Mouse (Mus musculus) lung, postnatal 10 days (tissue): ENCODE data around the gene Pdlim7.
A peak's percentile ranks its signal among the peaks of the same experiment; 100 is the strongest.

ENCODE experiments used
- DNase-seq: peaks from one replicate; pipeline ENCODE4 v3.0.0; 2021

Pdlim7 gene

GRCm38 (mm10) chr13:55464027-55464884 is 49.2 kb downstream of the Pdlim7 start, which contains the start of gene Prr7:
Gene Prr7, plus strand, starts transcription at chr13:55464267.
- DNase-seq, result peak; percentile 49

GRCm38 (mm10) chr13:55463399-55464026 is 50.0 kb downstream of the Pdlim7 start:
- DNase-seq, result no peak

GRCm38 (mm10) chr13:55462965-55463364 is 50.5 kb downstream of the Pdlim7 start:
- no peak for DNase-seq

- peak; percentile 69 for DNase-seq
Measured at GRCm38 (mm10) chr13:55451785-55452549, 61.5 kb downstream of the Pdlim7 start.

- DNase-seq, result no peak
Measured at GRCm38 (mm10) chr13:55451296-55451695, 62.2 kb downstream of the Pdlim7 start.

GRCm38 (mm10) chr13:55450511-55450980 is 62.9 kb downstream of the Pdlim7 start:
- no peak for DNase-seq

GRCm38 (mm10) chr13:55449679-55450441 is 63.6 kb downstream of the Pdlim7 start:
- no peak for DNase-seq

GRCm38 (mm10) chr13:55449205-55449604 is 64.3 kb downstream of the Pdlim7 start:
- no peak for DNase-seq

- no peak for DNase-seq
Measured at GRCm38 (mm10) chr13:55448131-55448530, 65.3 kb downstream of the Pdlim7 start.

GRCm38 (mm10) chr13:55447543-55447943 is 65.9 kb downstream of the Pdlim7 start:
- DNase-seq, result peak; percentile 37

GRCm38 (mm10) chr13:55446483-55447105 is 66.9 kb downstream of the Pdlim7 start:
- DNase-seq, result no peak
